Mouse (Mus musculus) liver, adult 2 months (tissue): Measurements from ENCODE around the gene Lrmp.

Experiments used
- CTCF ChIP-seq: fragments of 200-500 bp; IDR thresholded peaks from 2 replicates; pipeline ENCODE4 v1.5.1; 2011; ENCODE audit warnings: low read depth, low read length, control low read depth
- POLR2A ChIP-seq: fragments of 200-500 bp; IDR thresholded peaks from 2 replicates; pipeline ENCODE4 v1.6.1; 2011; ENCODE audit warnings: low read length, control low read depth; ENCODE audit not compliant: insufficient read depth; ENCODE audit errors: extremely low read depth

GRCm38 (mm10) chr6:145106163-145106842, 9.2 kb upstream of the Lrmp start:
- TF ChIP-seq CTCF (no peak), POLR2A (no peak)
